Mouse (Mus musculus): ENCODE results near the gene Crtc1. TPM values are rescaled to one million over a fixed set of nuclear protein-coding genes. Genes with fewer than 3 reads are reported as not detected.

Crtc1 gene
- polyA plus RNA-seq, 1 experiment from 2014 or later = 13.6 TPM

- no peak for DNase-seq (ENCODE audit: low spot score)
- Histone ChIP-seq H3K9me3 (ENCODE audit: control insufficient read depth, low read length) (no peaks in the 10 kb centered on the region), H3K9ac (ENCODE audit: low read depth, low read length) (no peak overlapping the region), H3K4me3 (ENCODE audit: low read depth, low read length) (no peak overlapping the region), H3K4me1 (replicated peaks; ENCODE audit: control insufficient read depth, insufficient read depth, low read length) (peaks cover 15% of the 10 kb centered on the region), H3K27me3 (ENCODE audit: control insufficient read depth, insufficient read depth, low read length) (no peaks in the 10 kb centered on the region), H3K27ac (ENCODE audit: low read depth, low read length) (no peak overlapping the region), H3K36me3 (ENCODE audit: control insufficient read depth, insufficient read depth, low read length) (peaks cover 3% of the 10 kb centered on the region; the same call in 1 of the 2 replicates), H3K4me2 (replicated peaks; ENCODE audit: low read depth, low read length) (no peak overlapping the region)
- ATAC-seq (ENCODE audit: low FRiP score) = no peak
- 76% methylated on average over 1 of the region's 1 CpGs for WGBS
Observed at GRCm38 (mm10) chr8:70347860-70348420, 91.4 kb downstream of the Crtc1 start.

- H3K9ac ChIP-seq (ENCODE audit: low read depth, low read length) = no peak overlapping the region
- H3K9me3 ChIP-seq (ENCODE audit: control insufficient read depth, low read length) = no peaks in the 10 kb centered on the region
- WGBS = 88% methylated on average over 4 of the region's 4 CpGs
- no peak overlapping the region for H3K4me3 ChIP-seq (ENCODE audit: low read depth, low read length)
- no peak overlapping the region for H3K27ac ChIP-seq (ENCODE audit: low read depth, low read length)
- DNase-seq (ENCODE audit: low spot score) = no peak
- H3K27me3 ChIP-seq (ENCODE audit: control insufficient read depth, insufficient read depth, low read length) = no peaks in the 10 kb centered on the region
- peaks cover 5% of the 10 kb centered on the region; the same call in 1 of the 2 replicates for H3K36me3 ChIP-seq (ENCODE audit: control insufficient read depth, insufficient read depth, low read length)
- H3K4me1 ChIP-seq (replicated peaks; ENCODE audit: control insufficient read depth, insufficient read depth, low read length) = peaks cover 15% of the 10 kb centered on the region
- H3K4me2 ChIP-seq (replicated peaks; ENCODE audit: low read depth, low read length) = no peak overlapping the region
- no peak for ATAC-seq (ENCODE audit: low FRiP score)
Observed at GRCm38 (mm10) chr8:70347443-70347842, 91.9 kb downstream of the Crtc1 start.

- DNase-seq (ENCODE audit: low spot score) = no peak
- H3K36me3 ChIP-seq (ENCODE audit: control insufficient read depth, insufficient read depth, low read length) = peaks cover 16% of the 10 kb centered on the region; the same call in 1 of the 2 replicates
- ATAC-seq (ENCODE audit: low FRiP score) = no peak
- no peaks in the 10 kb centered on the region for H3K27me3 ChIP-seq (ENCODE audit: control insufficient read depth, insufficient read depth, low read length)
- no peak overlapping the region for H3K4me3 ChIP-seq (ENCODE audit: low read depth, low read length)
- no peak overlapping the region for H3K4me2 ChIP-seq (replicated peaks; ENCODE audit: low read depth, low read length)
- 88% methylated on average over 2 of the region's 2 CpGs for WGBS
- H3K4me1 ChIP-seq (replicated peaks; ENCODE audit: control insufficient read depth, insufficient read depth, low read length) = no peaks in the 10 kb centered on the region
- no peak overlapping the region for H3K9ac ChIP-seq (ENCODE audit: low read depth, low read length)
- H3K27ac ChIP-seq (ENCODE audit: low read depth, low read length) = no peak overlapping the region
- no peaks in the 10 kb centered on the region for H3K9me3 ChIP-seq (ENCODE audit: control insufficient read depth, low read length)
Observed at GRCm38 (mm10) chr8:70344279-70344678, 95.1 kb downstream of the Crtc1 start.

GRCm38 (mm10) chr8:70343696-70344095 lies 95.7 kb downstream of the Crtc1 start:
- 65% methylated on average over 6 of the region's 6 CpGs for WGBS
- Histone ChIP-seq H3K27me3 (ENCODE audit: control insufficient read depth, insufficient read depth, low read length) (no peaks in the 10 kb centered on the region), H3K9me3 (ENCODE audit: control insufficient read depth, low read length) (no peaks in the 10 kb centered on the region), H3K9ac (ENCODE audit: low read depth, low read length) (no peak overlapping the region), H3K4me3 (ENCODE audit: low read depth, low read length) (no peak overlapping the region), H3K36me3 (ENCODE audit: control insufficient read depth, insufficient read depth, low read length) (peaks cover 16% of the 10 kb centered on the region; the same call in 1 of the 2 replicates), H3K27ac (ENCODE audit: low read depth, low read length) (no peak overlapping the region), H3K4me2 (replicated peaks; ENCODE audit: low read depth, low read length) (no peak overlapping the region), H3K4me1 (replicated peaks; ENCODE audit: control insufficient read depth, insufficient read depth, low read length) (no peaks in the 10 kb centered on the region)
- DNase-seq (ENCODE audit: low spot score) (peak; percentile 63), ATAC-seq (ENCODE audit: low FRiP score) (no peak)

- DNase-seq (ENCODE audit: low spot score) = no peak
- Histone ChIP-seq H3K9me3 (ENCODE audit: control insufficient read depth, low read length) (no peaks in the 10 kb centered on the region), H3K4me2 (replicated peaks; ENCODE audit: low read depth, low read length) (no peak overlapping the region), H3K36me3 (ENCODE audit: control insufficient read depth, insufficient read depth, low read length) (peaks cover 20% of the 10 kb centered on the region), H3K9ac (ENCODE audit: low read depth, low read length) (no peak overlapping the region), H3K27ac (ENCODE audit: low read depth, low read length) (no peak overlapping the region), H3K27me3 (ENCODE audit: control insufficient read depth, insufficient read depth, low read length) (no peaks in the 10 kb centered on the region), H3K4me3 (ENCODE audit: low read depth, low read length) (no peak overlapping the region), H3K4me1 (replicated peaks; ENCODE audit: control insufficient read depth, insufficient read depth, low read length) (no peaks in the 10 kb centered on the region)
- no peak for ATAC-seq (ENCODE audit: low FRiP score)
- WGBS = 78% methylated on average over 7 of the region's 7 CpGs
Observed at GRCm38 (mm10) chr8:70343076-70343475, 96.3 kb downstream of the Crtc1 start.

- no peak for ATAC-seq (ENCODE audit: low FRiP score)
- Histone ChIP-seq H3K27ac (ENCODE audit: low read depth, low read length) (no peak overlapping the region), H3K4me2 (replicated peaks; ENCODE audit: low read depth, low read length) (no peak overlapping the region), H3K27me3 (ENCODE audit: control insufficient read depth, insufficient read depth, low read length) (no peaks in the 10 kb centered on the region), H3K4me3 (ENCODE audit: low read depth, low read length) (no peak overlapping the region), H3K4me1 (replicated peaks; ENCODE audit: control insufficient read depth, insufficient read depth, low read length) (no peaks in the 10 kb centered on the region), H3K9ac (ENCODE audit: low read depth, low read length) (no peak overlapping the region), H3K9me3 (ENCODE audit: control insufficient read depth, low read length) (no peaks in the 10 kb centered on the region), H3K36me3 (ENCODE audit: control insufficient read depth, insufficient read depth, low read length) (peaks cover 22% of the 10 kb centered on the region)
- 93% methylated on average over 14 of the region's 14 CpGs for WGBS
- no peak for DNase-seq (ENCODE audit: low spot score)
Observed at GRCm38 (mm10) chr8:70342007-70342406, 97.4 kb downstream of the Crtc1 start.

- Histone ChIP-seq H3K4me2 (replicated peaks; ENCODE audit: low read depth, low read length) (no peak overlapping the region), H3K4me1 (replicated peaks; ENCODE audit: control insufficient read depth, insufficient read depth, low read length) (no peaks in the 10 kb centered on the region), H3K9me3 (ENCODE audit: control insufficient read depth, low read length) (no peaks in the 10 kb centered on the region), H3K27ac (ENCODE audit: low read depth, low read length) (no peak overlapping the region), H3K36me3 (ENCODE audit: control insufficient read depth, insufficient read depth, low read length) (peaks cover 26% of the 10 kb centered on the region), H3K27me3 (ENCODE audit: control insufficient read depth, insufficient read depth, low read length) (no peaks in the 10 kb centered on the region), H3K4me3 (ENCODE audit: low read depth, low read length) (no peak overlapping the region), H3K9ac (ENCODE audit: low read depth, low read length) (no peak overlapping the region)
- no peak for ATAC-seq (ENCODE audit: low FRiP score)
- 91% methylated on average over 7 of the region's 7 CpGs for WGBS
- DNase-seq (ENCODE audit: low spot score) = no peak
Observed at GRCm38 (mm10) chr8:70340659-70341058, 98.7 kb downstream of the Crtc1 start.

GRCm38 (mm10) chr8:70338931-70339330 lies 100.4 kb downstream of the Crtc1 start:
- WGBS = 94% methylated on average over 7 of the region's 7 CpGs
- DNase-seq (ENCODE audit: low spot score) = no peak
- H3K4me3 ChIP-seq (ENCODE audit: low read depth, low read length) = no peak overlapping the region
- H3K27ac ChIP-seq (ENCODE audit: low read depth, low read length) = no peak overlapping the region
- H3K4me1 ChIP-seq (replicated peaks; ENCODE audit: control insufficient read depth, insufficient read depth, low read length) = no peaks in the 10 kb centered on the region
- no peak overlapping the region for H3K9ac ChIP-seq (ENCODE audit: low read depth, low read length)
- no peaks in the 10 kb centered on the region for H3K27me3 ChIP-seq (ENCODE audit: control insufficient read depth, insufficient read depth, low read length)
- no peak for ATAC-seq (ENCODE audit: low FRiP score)
- peaks cover 29% of the 10 kb centered on the region for H3K36me3 ChIP-seq (ENCODE audit: control insufficient read depth, insufficient read depth, low read length)
- no peak overlapping the region for H3K4me2 ChIP-seq (replicated peaks; ENCODE audit: low read depth, low read length)
- H3K9me3 ChIP-seq (ENCODE audit: control insufficient read depth, low read length) = no peaks in the 10 kb centered on the region

- H3K36me3 ChIP-seq (ENCODE audit: control insufficient read depth, insufficient read depth, low read length) = peaks cover 13% of the 10 kb centered on the region
- 92% methylated on average over 6 of the region's 6 CpGs for WGBS
- no peaks in the 10 kb centered on the region for H3K9me3 ChIP-seq (ENCODE audit: control insufficient read depth, low read length)
- H3K4me3 ChIP-seq (ENCODE audit: low read depth, low read length) = no peak overlapping the region
- H3K4me1 ChIP-seq (replicated peaks; ENCODE audit: control insufficient read depth, insufficient read depth, low read length) = peaks cover 21% of the 10 kb centered on the region
- DNase-seq (ENCODE audit: low spot score) (no peak), ATAC-seq (ENCODE audit: low FRiP score) (no peak)
- H3K9ac ChIP-seq (ENCODE audit: low read depth, low read length) = no peak overlapping the region
- no peak overlapping the region for H3K27ac ChIP-seq (ENCODE audit: low read depth, low read length)
- H3K4me2 ChIP-seq (replicated peaks; ENCODE audit: low read depth, low read length) = no peak overlapping the region
- H3K27me3 ChIP-seq (ENCODE audit: control insufficient read depth, insufficient read depth, low read length) = peaks cover 5% of the 10 kb centered on the region
Observed at GRCm38 (mm10) chr8:70332878-70333202, 106.5 kb downstream of the Crtc1 start.
